Mouse (Mus musculus): Measurements from ENCODE around the gene Wdr81.

- TF ChIP-seq CTCF (IDR thresholded peaks at IDR 0.05; ENCODE audit: low read depth, low read length) (no peak), POLR2A (IDR thresholded peaks at IDR 0.05; ENCODE audit: extremely low read depth, insufficient read depth, low read length) (peak; percentile 64)
Measured at GRCm38 (mm10) chr11:75438804-75439203, 15.7 kb downstream of the Wdr81 start.

Data from liver, adult 2 months (tissue).